Mouse (Mus musculus) lung, embryonic 14.5 days (tissue): Measurements from ENCODE around the gene Mtus2. TPM values are rescaled to one million over a fixed set of nuclear protein-coding genes. Genes with fewer than 3 reads are reported as not detected.
"Not testable (repeated sequence)": the region's sequence is repeated elsewhere in the genome, so short reads cannot be mapped to it uniquely, and the experiment has no call there.

Source experiments
- ATAC-seq: fragments of 200-750 bp; cut with Nextera tagmentation; 2 replicates; pipeline ENCODE4 v1.8.0; 2017; ENCODE audit warnings: mild to moderate bottlenecking, moderate TSS enrichment, moderate library complexity; ENCODE audit not compliant: insufficient read depth
- DNase-seq: peaks from one replicate; pipeline ENCODE4 v3.0.0-alpha.2; 2015
- H3K27ac ChIP-seq: fragments of 300-500 bp; sonication (generic); 2 replicates; pipeline ENCODE4 v1.5.1; 2014; ENCODE audit warnings: low read depth, mild to moderate bottlenecking, moderate library complexity
- H3K27me3 ChIP-seq: fragments of 300-500 bp; sonication (generic); 2 replicates; pipeline ENCODE4 v1.6.1; 2014; ENCODE audit warnings: low read length, control low read depth; ENCODE audit not compliant: insufficient read depth
- H3K36me3 ChIP-seq: fragments of 300-500 bp; sonication (generic); 2 replicates; pipeline ENCODE4 v1.6.1; 2014; ENCODE audit warnings: control low read depth; ENCODE audit not compliant: insufficient read depth
- H3K4me1 ChIP-seq: fragments of 300-500 bp; sonication (generic); 2 replicates; pipeline ENCODE4 v1.6.1; 2014; ENCODE audit warnings: antibody characterized with exemption, control low read depth; ENCODE audit not compliant: insufficient read depth
- H3K4me2 ChIP-seq: fragments of 300-500 bp; sonication (generic); 2 replicates; pipeline ENCODE4 v1.6.1; 2014; ENCODE audit warnings: mild to moderate bottlenecking
- H3K4me3 ChIP-seq: fragments of 300-500 bp; sonication (generic); 2 replicates; pipeline ENCODE4 v1.5.1; 2014; ENCODE audit warnings: low read depth, low read length
- H3K9ac ChIP-seq: fragments of 300-500 bp; sonication (generic); 2 replicates; pipeline ENCODE4 v1.6.1; 2014
- H3K9me3 ChIP-seq: fragments of 300-500 bp; sonication (generic); 2 replicates; pipeline ENCODE4 v1.6.1; 2016; ENCODE audit warnings: low read depth, low read length, control low read depth
- CTCF ChIP-seq: IDR thresholded peaks from 2 replicates; pipeline ENCODE4 v1.5.1; 2016; ENCODE audit warnings: antibody characterized with exemption, low read depth
- WGBS: fragments of 180-500 bp; shearing (Covaris S2); extraction: QIAGEN DNeasy Blood & Tissue Kit; methylation state at CpG from one replicate; pipeline ENCODE4 v1.1.7; 2014; 5-methylcytosine and 5-hydroxymethylcytosine counted together
- polyA plus RNA-seq: library from polyadenylated mRNA; unstranded; fragments of >200 nt; fragmentation: Nextera tagmentation; extraction: Ambion mirVana; gene quantifications from 2 replicates; pipeline ENCODE4 v1.2.1, GENCODE M21; 2014

Mtus2 gene
- polyA plus RNA-seq, 1 experiment from 2014 or later, result 5.7 TPM

DNA sequence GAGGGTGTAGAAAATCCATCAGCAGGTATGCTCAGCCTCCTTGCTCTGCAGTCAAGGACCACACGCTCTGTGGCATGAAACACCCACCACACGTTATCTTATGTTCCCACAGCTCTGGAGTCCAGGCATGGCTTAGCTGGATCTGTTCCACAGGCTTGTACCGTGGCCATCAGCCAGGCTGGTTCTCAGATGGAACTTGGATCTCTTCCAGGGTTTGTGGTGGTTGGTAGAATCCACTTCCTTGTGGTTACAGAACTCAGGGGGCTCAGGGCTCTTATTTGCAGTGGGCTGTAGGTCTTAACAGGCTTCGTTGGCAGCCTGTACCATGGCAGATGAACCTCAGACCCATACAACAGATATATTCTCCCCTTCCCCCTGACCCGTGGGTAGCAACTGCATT, 17.9 kb upstream of the Mtus2 start:
- no peak for TF ChIP-seq CTCF
- H3K27ac ChIP-seq, result no peak overlapping the region
- no peak for ATAC-seq
- no peaks in the 10 kb centered on the region for H3K9me3 ChIP-seq
- 65% methylated on average over 5 of the region's 5 CpGs for WGBS
- no peaks in the 10 kb centered on the region for H3K36me3 ChIP-seq
- H3K4me2 ChIP-seq, result no peak overlapping the region
- H3K4me1 ChIP-seq, result no peaks in the 10 kb centered on the region
- H3K27me3 ChIP-seq, result no peaks in the 10 kb centered on the region
- H3K9ac ChIP-seq, result no peak overlapping the region
- peak; percentile 37 for DNase-seq
- no peak overlapping the region for H3K4me3 ChIP-seq

DNA sequence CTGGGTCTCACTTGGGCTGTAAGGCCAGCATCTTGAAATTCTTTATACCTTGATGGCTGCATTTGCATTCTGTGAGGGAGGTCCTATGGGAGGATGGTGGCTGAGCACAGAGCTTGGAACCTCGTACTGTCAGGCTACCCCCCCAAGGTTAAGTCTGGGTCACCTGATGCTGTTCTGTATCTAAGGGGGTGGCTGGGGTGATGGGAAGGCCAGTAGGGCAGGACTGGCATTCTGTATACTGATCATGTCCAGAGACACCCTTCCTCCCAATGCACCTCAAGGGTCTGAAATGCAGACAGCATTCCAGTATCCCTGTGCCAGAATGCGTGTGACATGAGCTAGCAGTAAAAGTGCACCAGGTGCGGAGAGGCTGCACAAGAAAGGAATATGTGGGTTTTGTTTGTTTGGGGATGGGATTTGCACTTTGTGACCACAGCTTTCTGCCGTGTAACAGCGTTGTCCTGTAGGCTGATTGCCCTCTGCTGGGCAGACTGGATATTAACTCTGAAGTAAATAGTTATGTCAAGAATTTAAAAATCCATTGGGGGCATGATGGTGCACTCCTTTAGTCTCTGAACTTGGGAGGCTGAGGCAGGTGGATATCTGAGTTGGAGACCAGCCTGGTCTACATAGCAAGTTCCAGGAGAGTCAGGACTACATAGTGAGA, 12.0 kb upstream of the Mtus2 start:
- H3K27ac ChIP-seq, result no peak overlapping the region
- H3K27me3 ChIP-seq, result no peaks in the 10 kb centered on the region
- DNase-seq (peak; percentile 78), ATAC-seq (peak; percentile 31; the same call in 1 of the 2 replicates)
- H3K4me1 ChIP-seq, result no peaks in the 10 kb centered on the region
- H3K4me2 ChIP-seq, result no peak overlapping the region
- H3K36me3 ChIP-seq, result no peaks in the 10 kb centered on the region
- no peaks in the 10 kb centered on the region for H3K9me3 ChIP-seq
- 25% methylated on average over 5 of the region's 5 CpGs for WGBS
- no peak overlapping the region for H3K9ac ChIP-seq
- peak; percentile 79 for TF ChIP-seq CTCF
- no peak overlapping the region for H3K4me3 ChIP-seq

- Histone ChIP-seq H3K27me3 (no peaks in the 10 kb centered on the region), H3K9me3 (no peaks in the 10 kb centered on the region), H3K4me2 (no peak overlapping the region), H3K27ac (no peak overlapping the region), H3K4me1 (no peaks in the 10 kb centered on the region), H3K4me3 (no peak overlapping the region), H3K36me3 (no peaks in the 10 kb centered on the region), H3K9ac (no peak overlapping the region)
- WGBS, result 69% methylated on average over 14 of the region's 14 CpGs
- TF ChIP-seq CTCF, result no peak
- no peak for DNase-seq
- ATAC-seq, result no peak
Measured at GRCm38 (mm10) chr5:147949881-147950280, 7.2 kb upstream of the Mtus2 start.

DNA sequence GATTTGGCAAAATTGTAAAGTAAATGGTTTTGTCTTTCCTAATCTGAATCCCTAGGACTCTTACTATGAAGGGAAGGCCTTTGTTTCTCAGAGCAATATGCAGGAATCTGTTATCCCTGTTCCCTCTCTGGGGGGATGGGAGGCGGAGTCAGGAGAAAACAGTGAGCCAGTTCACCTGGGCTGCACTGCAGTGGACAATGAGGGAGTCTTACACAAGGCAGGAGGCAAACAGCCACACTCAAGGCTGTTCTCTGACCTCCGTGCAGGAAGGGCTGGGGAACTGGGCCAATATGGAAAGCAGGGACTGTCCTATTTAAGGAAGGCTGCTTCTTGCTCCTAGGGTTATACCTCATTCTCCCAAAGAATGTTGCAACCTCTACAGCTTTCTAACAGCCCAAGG, 5.4 kb upstream of the Mtus2 start:
- H3K4me2 ChIP-seq, result no peak overlapping the region
- H3K4me3 ChIP-seq, result no peak overlapping the region
- no peak overlapping the region for H3K27ac ChIP-seq
- H3K4me1 ChIP-seq, result no peaks in the 10 kb centered on the region
- no peaks in the 10 kb centered on the region for H3K36me3 ChIP-seq
- TF ChIP-seq CTCF, result no peak
- WGBS, result 31% methylated on average over 2 of the region's 2 CpGs
- no peak overlapping the region for H3K9ac ChIP-seq
- ATAC-seq (no peak), DNase-seq (no peak)
- no peaks in the 10 kb centered on the region for H3K9me3 ChIP-seq
- H3K27me3 ChIP-seq, result peaks cover 16% of the 10 kb centered on the region

GRCm38 (mm10) chr5:147953181-147953580, 3.9 kb upstream of the Mtus2 start:
- WGBS, result 83% methylated on average over 5 of the region's 5 CpGs

DNA sequence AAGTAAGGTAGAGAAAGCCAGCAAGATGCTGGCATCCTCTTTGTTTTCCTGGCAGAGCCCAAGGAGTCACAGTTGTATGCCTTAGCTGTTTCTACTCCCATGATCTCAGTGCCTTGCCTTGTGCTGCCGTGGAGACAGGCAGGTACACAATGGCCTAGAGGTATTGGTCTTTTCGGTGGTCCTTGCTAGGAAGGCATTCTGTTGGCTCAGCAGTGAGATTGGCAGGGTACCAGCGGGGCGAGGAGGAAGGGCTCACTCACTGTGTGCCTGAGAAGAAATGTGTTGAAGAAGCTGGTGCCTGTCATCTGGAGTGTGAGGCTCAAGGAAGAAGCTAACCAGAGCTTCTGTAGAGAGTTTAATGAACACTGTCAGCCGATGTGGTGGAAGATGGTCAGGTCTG, 1.4 kb upstream of the Mtus2 start:
- Histone ChIP-seq H3K27me3 (peaks cover 30% of the 10 kb centered on the region), H3K9me3 (no peaks in the 10 kb centered on the region), H3K4me3 (no peak overlapping the region), H3K9ac (no peak overlapping the region), H3K36me3 (no peaks in the 10 kb centered on the region), H3K27ac (no peak overlapping the region), H3K4me1 (0 out of 2 replicates have a peak, but pooled peaks cover 4% of the 10 kb centered on the region), H3K4me2 (no peak overlapping the region)
- no peak for TF ChIP-seq CTCF
- ATAC-seq (no peak), DNase-seq (no peak)
- 27% methylated on average over 5 of the region's 5 CpGs for WGBS

More at GRCm38 (mm10) chr5:147953181-147953580, 3.9 kb upstream of the Mtus2 start:
- not testable (repeated sequence) for H3K9ac ChIP-seq, H3K4me3 ChIP-seq, H3K9me3 ChIP-seq, H3K27ac ChIP-seq, ATAC-seq, H3K36me3 ChIP-seq, H3K4me2 ChIP-seq, DNase-seq, H3K4me1 ChIP-seq
- peaks cover 26% of the 10 kb centered on the region for H3K27me3 ChIP-seq

DNA sequence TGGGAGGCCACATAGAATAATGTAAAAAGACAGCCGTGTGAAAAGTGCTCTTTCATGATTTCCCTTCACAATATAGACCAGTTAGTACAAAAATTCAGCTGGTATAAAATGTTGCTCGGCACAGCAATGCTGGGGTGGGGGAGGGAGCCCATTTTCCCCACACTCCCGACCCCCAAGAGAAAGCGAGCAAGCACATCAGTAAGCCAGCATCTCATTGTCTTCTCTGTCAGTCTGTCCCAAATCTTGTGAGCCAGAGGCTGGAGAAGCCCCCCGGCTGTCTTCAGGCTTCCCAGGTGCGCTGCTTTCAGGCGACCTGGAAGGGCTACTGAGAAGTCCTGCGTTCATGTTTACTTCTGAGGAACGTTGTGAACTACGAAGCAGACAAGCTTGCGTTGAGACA, 699 bp upstream of the Mtus2 start:
- no peaks in the 10 kb centered on the region for H3K9me3 ChIP-seq
- ATAC-seq (no peak), DNase-seq (no peak)
- WGBS, result 3% methylated on average over 11 of the region's 11 CpGs
- no peaks in the 10 kb centered on the region for H3K36me3 ChIP-seq
- TF ChIP-seq CTCF, result no peak
- H3K4me2 ChIP-seq, result peak overlapping the region; percentile 87
- H3K4me3 ChIP-seq, result peak overlapping the region; percentile 49; the same call in 1 of the 2 replicates
- H3K4me1 ChIP-seq, result 0 out of 2 replicates have a peak, but pooled peaks cover 4% of the 10 kb centered on the region
- no peak overlapping the region for H3K9ac ChIP-seq
- H3K27me3 ChIP-seq, result peaks cover 30% of the 10 kb centered on the region
- no peak overlapping the region for H3K27ac ChIP-seq
